Mouse (Mus musculus) G1E (cell line): ENCODE measurements around the gene Brf1.

ENCODE experiments used
- CTCF ChIP-seq: IDR thresholded peaks from 2 replicates; pipeline ENCODE4 v1.5.1; 2012; ENCODE audit warnings: low read depth, low read length, inconsistent platforms, mixed read lengths
- POLR2AphosphoS5 ChIP-seq: IDR thresholded peaks from 2 replicates; pipeline ENCODE4 v1.6.1; 2012; ENCODE audit warnings: low read depth, low read length, inconsistent platforms; ENCODE audit not compliant: insufficient replicate concordance

DNA sequence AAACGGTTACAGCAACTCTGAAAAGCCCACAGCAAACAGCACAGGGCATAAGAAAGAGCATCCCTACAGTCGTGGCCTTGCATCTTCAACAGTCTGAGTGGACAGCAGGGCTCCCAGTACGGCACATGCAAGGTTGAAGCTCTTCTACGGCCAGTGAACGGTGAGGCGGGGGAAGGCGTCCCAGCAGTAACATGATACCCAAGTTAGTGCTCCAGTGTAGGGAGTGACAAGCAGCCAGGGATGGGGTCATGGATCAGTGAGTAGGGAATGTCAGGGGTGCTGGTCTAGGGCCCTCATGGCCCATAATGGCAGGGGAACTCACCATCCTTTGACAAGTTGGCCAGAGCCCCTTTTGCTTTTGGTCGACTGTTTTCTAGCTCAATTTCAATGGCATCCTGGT, 31.6 kb downstream of the Brf1 start:
- TF ChIP-seq CTCF (no peak), POLR2AphosphoS5 (no peak)
